Mouse (Mus musculus) liver, embryonic 12.5 days (tissue): ENCODE results near the gene Spz1. TPM values are rescaled to one million over a fixed set of nuclear protein-coding genes. Genes with fewer than 3 reads are reported as not detected.
A peak's percentile ranks its signal among the peaks of the same experiment; 100 is the strongest.

ENCODE experiments used
- ATAC-seq: fragments of 200-750 bp; cut with Nextera tagmentation; 2 replicates; pipeline ENCODE4 v1.8.0; 2017; ENCODE audit warnings: moderate number of reproducible peaks, mild to moderate bottlenecking, moderate library complexity
- H3K27ac ChIP-seq: fragments of 300-500 bp; sonication (generic); 2 replicates; pipeline ENCODE4 v1.5.1; 2016; ENCODE audit warnings: mild to moderate bottlenecking
- H3K27me3 ChIP-seq: fragments of 300-500 bp; sonication (generic); replicated peaks from 2 replicates; pipeline ENCODE4 v1.6.1; 2016; ENCODE audit warnings: mild to moderate bottlenecking, moderate library complexity
- H3K36me3 ChIP-seq: fragments of 300-500 bp; sonication (generic); 2 replicates; pipeline ENCODE4 v1.6.1; 2016; ENCODE audit warnings: mild to moderate bottlenecking, moderate library complexity
- H3K4me1 ChIP-seq: fragments of 300-500 bp; sonication (generic); 2 replicates; pipeline ENCODE4 v1.6.1; 2016
- H3K4me2 ChIP-seq: fragments of 300-500 bp; sonication (generic); 2 replicates; pipeline ENCODE4 v1.6.1; 2016; ENCODE audit warnings: mild to moderate bottlenecking, moderate library complexity
- H3K4me3 ChIP-seq: fragments of 300-500 bp; sonication (generic); 2 replicates; pipeline ENCODE4 v1.5.1; 2016; ENCODE audit warnings: mild to moderate bottlenecking, moderate library complexity
- H3K9ac ChIP-seq: fragments of 300-500 bp; sonication (generic); 2 replicates; pipeline ENCODE4 v1.6.1; 2016; ENCODE audit warnings: mild to moderate bottlenecking, moderate library complexity
- H3K9me3 ChIP-seq: fragments of 300-500 bp; sonication (generic); replicated peaks from 2 replicates; pipeline ENCODE4 v1.6.1; 2016; ENCODE audit warnings: mild to moderate bottlenecking, moderate library complexity
- WGBS: fragments of 180-500 bp; shearing (Covaris S2); methylation state at CpG from one replicate; pipeline ENCODE4 v1.1.7; 2016; ENCODE audit not compliant: insufficient replicate concordance; 5-methylcytosine and 5-hydroxymethylcytosine counted together
- polyA plus RNA-seq: library from polyadenylated mRNA; unstranded; fragments of >200 nt; fragmentation: Nextera tagmentation; extraction: Ambion mirVana; gene quantifications from 2 replicates; pipeline ENCODE4 v1.2.1, GENCODE M21; 2016

Spz1 gene
- polyA plus RNA-seq, 1 experiment from 2014 or later: not detected

- H3K27me3 ChIP-seq: no peaks in the 10 kb centered on the region
- H3K4me1 ChIP-seq: peaks cover 81% of the 10 kb centered on the region
- H3K4me3 ChIP-seq: no peak overlapping the region
- H3K4me2 ChIP-seq: peak overlapping the region; percentile 66
- no peaks in the 10 kb centered on the region for H3K36me3 ChIP-seq
- H3K27ac ChIP-seq: peak overlapping the region; percentile 97
- ATAC-seq: no peak
- peak overlapping the region; percentile 55 for H3K9ac ChIP-seq
- no peaks in the 10 kb centered on the region for H3K9me3 ChIP-seq
- WGBS: 73% methylated on average over 6 of the region's 6 CpGs
These were observed 18.5 kb upstream of the Spz1 start for GRCm38 (mm10) chr13:92594481-92594880.

GRCm38 (mm10) chr13:92593731-92594396 lies 17.9 kb upstream of the Spz1 start:
- Histone ChIP-seq H3K4me2 (peak overlapping the region; percentile 66), H3K9ac (peak overlapping the region; percentile 55), H3K9me3 (no peaks in the 10 kb centered on the region), H3K4me1 (peaks cover 87% of the 10 kb centered on the region), H3K4me3 (no peak overlapping the region), H3K36me3 (no peaks in the 10 kb centered on the region), H3K27me3 (no peaks in the 10 kb centered on the region), H3K27ac (peak overlapping the region; percentile 97)
- WGBS: 22% methylated on average over 3 of the region's 3 CpGs
- ATAC-seq: no peak

GRCm38 (mm10) chr13:92592786-92593635 lies 17.0 kb upstream of the Spz1 start:
- Histone ChIP-seq H3K27me3 (no peaks in the 10 kb centered on the region), H3K4me2 (peak overlapping the region; percentile 66), H3K4me3 (peak overlapping the region; percentile 18), H3K4me1 (peaks cover 88% of the 10 kb centered on the region), H3K9ac (peak overlapping the region; percentile 55), H3K27ac (peak overlapping the region; percentile 97), H3K9me3 (no peaks in the 10 kb centered on the region), H3K36me3 (no peaks in the 10 kb centered on the region)
- 10% methylated on average over 12 of the region's 12 CpGs for WGBS
- ATAC-seq: peak; percentile 95

- Histone ChIP-seq H3K9ac (no peak overlapping the region), H3K36me3 (no peaks in the 10 kb centered on the region), H3K9me3 (no peaks in the 10 kb centered on the region), H3K27me3 (no peaks in the 10 kb centered on the region), H3K4me1 (peaks cover 92% of the 10 kb centered on the region), H3K27ac (peak overlapping the region; percentile 97), H3K4me3 (peak overlapping the region; percentile 18; the same call in 1 of the 2 replicates), H3K4me2 (peak overlapping the region; percentile 66)
- WGBS: 21% methylated on average over 5 of the region's 5 CpGs
- ATAC-seq: no peak
These were observed 16.4 kb upstream of the Spz1 start for GRCm38 (mm10) chr13:92592268-92592785.

- H3K27me3 ChIP-seq: no peaks in the 10 kb centered on the region
- H3K4me3 ChIP-seq: no peak overlapping the region
- H3K4me2 ChIP-seq: no peak overlapping the region
- H3K9me3 ChIP-seq: no peaks in the 10 kb centered on the region
- peak overlapping the region; percentile 97 for H3K27ac ChIP-seq
- 54% methylated on average over 3 of the region's 3 CpGs for WGBS
- no peaks in the 10 kb centered on the region for H3K36me3 ChIP-seq
- no peak overlapping the region for H3K9ac ChIP-seq
- ATAC-seq: no peak
- H3K4me1 ChIP-seq: peaks cover 88% of the 10 kb centered on the region
These were observed 15.3 kb upstream of the Spz1 start for GRCm38 (mm10) chr13:92591225-92591624.

- peak overlapping the region; percentile 47 for H3K9ac ChIP-seq
- ATAC-seq: no peak
- no peaks in the 10 kb centered on the region for H3K9me3 ChIP-seq
- H3K27ac ChIP-seq: peak overlapping the region; percentile 87
- no peak overlapping the region for H3K4me3 ChIP-seq
- no peaks in the 10 kb centered on the region for H3K27me3 ChIP-seq
- H3K4me2 ChIP-seq: 0 out of 2 replicates have a peak overlapping the region, but pooled peaks have one; percentile 10
- H3K4me1 ChIP-seq: peaks cover 68% of the 10 kb centered on the region
- no peaks in the 10 kb centered on the region for H3K36me3 ChIP-seq
These were observed 13.3 kb upstream of the Spz1 start for GRCm38 (mm10) chr13:92589255-92589654.

GRCm38 (mm10) chr13:92588704-92589103 lies 12.7 kb upstream of the Spz1 start:
- WGBS: 73% methylated on average over 3 of the region's 3 CpGs

GRCm38 (mm10) chr13:92584094-92584717 lies 8.2 kb upstream of the Spz1 start:
- Histone ChIP-seq H3K9me3 (no peaks in the 10 kb centered on the region), H3K4me1 (peaks cover 38% of the 10 kb centered on the region), H3K36me3 (no peaks in the 10 kb centered on the region), H3K27me3 (no peaks in the 10 kb centered on the region), H3K4me3 (no peak overlapping the region), H3K4me2 (no peak overlapping the region), H3K27ac (0 out of 2 replicates have a peak overlapping the region, but pooled peaks have one; percentile 10), H3K9ac (no peak overlapping the region)
- no peak for ATAC-seq
- WGBS: 78% methylated on average over 8 of the region's 8 CpGs

More at GRCm38 (mm10) chr13:92588704-92589103, 12.7 kb upstream of the Spz1 start:
- Histone ChIP-seq H3K36me3 (no peaks in the 10 kb centered on the region), H3K9ac (no peak overlapping the region), H3K4me2 (no peak overlapping the region), H3K4me1 (peaks cover 63% of the 10 kb centered on the region), H3K27me3 (no peaks in the 10 kb centered on the region), H3K27ac (peak overlapping the region; percentile 87), H3K9me3 (no peaks in the 10 kb centered on the region), H3K4me3 (no peak overlapping the region)
- ATAC-seq: no peak

- Histone ChIP-seq H3K4me2 (no peak overlapping the region), H3K27me3 (no peaks in the 10 kb centered on the region), H3K27ac (peak overlapping the region; percentile 33), H3K36me3 (no peaks in the 10 kb centered on the region), H3K9me3 (no peaks in the 10 kb centered on the region), H3K4me3 (no peak overlapping the region), H3K9ac (no peak overlapping the region), H3K4me1 (peaks cover 13% of the 10 kb centered on the region)
- ATAC-seq: peak; percentile 74; the same call in 1 of the 2 replicates
- WGBS: 38% methylated on average over 10 of the region's 10 CpGs
These were observed 4.5 kb upstream of the Spz1 start for GRCm38 (mm10) chr13:92580220-92581043.

- no peak for ATAC-seq
- Histone ChIP-seq H3K36me3 (no peaks in the 10 kb centered on the region), H3K27ac (no peak overlapping the region), H3K9me3 (no peaks in the 10 kb centered on the region), H3K4me2 (no peak overlapping the region), H3K27me3 (no peaks in the 10 kb centered on the region), H3K9ac (no peak overlapping the region), H3K4me1 (peaks cover 13% of the 10 kb centered on the region), H3K4me3 (no peak overlapping the region)
- 62% methylated on average over 4 of the region's 4 CpGs for WGBS
These were observed 2.2 kb upstream of the Spz1 start for GRCm38 (mm10) chr13:92578210-92578609.

GRCm38 (mm10) chr13:92576688-92577087 lies 716 bp upstream of the Spz1 start:
- no peak overlapping the region for H3K4me3 ChIP-seq
- H3K9ac ChIP-seq: no peak overlapping the region
- H3K4me2 ChIP-seq: no peak overlapping the region
- peaks cover 13% of the 10 kb centered on the region for H3K4me1 ChIP-seq
- no peak for ATAC-seq
- H3K27ac ChIP-seq: no peak overlapping the region
- no peaks in the 10 kb centered on the region for H3K36me3 ChIP-seq
- H3K27me3 ChIP-seq: no peaks in the 10 kb centered on the region
- no peaks in the 10 kb centered on the region for H3K9me3 ChIP-seq
- WGBS: 44% methylated on average over 6 of the region's 6 CpGs
